Mouse (Mus musculus) gastrocnemius, adult 18-20 months (tissue): ENCODE data around the gene Slc19a2. TPM values are rescaled to one million over a fixed set of nuclear protein-coding genes. Genes with fewer than 3 reads are reported as not detected.

ENCODE experiments used
- total RNA-seq, 2 experiments: library from RNA; stranded (reverse); gene quantifications; 2 replicates each; pipeline ENCODE4 v1.2.3; 2021

Gene Slc19a2
- total RNA-seq, 2 experiments from 2014 or later, result 1.9 to 3.0 TPM

Other genes with a start within 250 kb of the Slc19a2 start
- gene Sele, start 200.8 kb upstream of the Slc19a2 start, total RNA-seq, result not detected
- gene Sell, start 187.1 kb upstream of the Slc19a2 start, total RNA-seq, result not detected
- under 1 TPM; 0.27 to 0.62 TPM for gene Selp, start 133.8 kb upstream of the Slc19a2 start, total RNA-seq
- under 1 TPM; 0.05 to 0.09 TPM for gene F5, start 97.2 kb upstream of the Slc19a2 start, total RNA-seq
- gene Ccdc181, start 26.5 kb downstream of the Slc19a2 start, total RNA-seq, result 10 to 100 TPM; 12.3 to 13.5 TPM
- 1 to 10 TPM; 1.3 to 1.7 TPM for gene Nme7, start 55.1 kb downstream of the Slc19a2 start, total RNA-seq
- 10 to 100 TPM; 24.1 to 25.6 TPM for gene Blzf1, start 58.4 kb downstream of the Slc19a2 start, total RNA-seq
- 100 to 1,000 TPM; 179 to 280 TPM for gene Atp1b1, start 209.3 kb downstream of the Slc19a2 start, total RNA-seq